Mouse (Mus musculus) kidney, adult 9 months (tissue): ENCODE data around the gene Thpo.

ENCODE experiments used
- DNase-seq: peaks from one replicate; pipeline ENCODE4 v3.0.0; 2022

The Thpo gene

DNA sequence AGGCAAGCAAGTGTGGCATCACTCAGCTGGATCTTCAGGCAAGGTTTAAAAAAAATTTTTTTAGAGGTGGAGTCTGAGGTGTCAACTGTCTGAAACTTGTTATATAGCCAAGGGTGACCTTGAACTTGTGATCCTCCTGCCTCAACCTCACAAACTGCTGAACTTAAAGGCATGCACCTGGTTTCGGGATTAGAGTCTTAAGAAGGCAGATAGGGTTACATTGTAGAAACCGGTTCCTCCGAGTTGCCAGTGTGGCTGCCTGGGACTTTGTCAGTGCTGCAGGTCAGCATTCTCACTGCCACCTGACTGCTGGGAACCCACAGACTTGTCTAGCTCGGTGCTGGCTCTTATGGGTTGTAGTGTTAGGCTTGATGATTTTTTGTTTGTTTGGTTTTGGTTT, 11.1 kb downstream of the Thpo start:
- no peak for DNase-seq

DNA sequence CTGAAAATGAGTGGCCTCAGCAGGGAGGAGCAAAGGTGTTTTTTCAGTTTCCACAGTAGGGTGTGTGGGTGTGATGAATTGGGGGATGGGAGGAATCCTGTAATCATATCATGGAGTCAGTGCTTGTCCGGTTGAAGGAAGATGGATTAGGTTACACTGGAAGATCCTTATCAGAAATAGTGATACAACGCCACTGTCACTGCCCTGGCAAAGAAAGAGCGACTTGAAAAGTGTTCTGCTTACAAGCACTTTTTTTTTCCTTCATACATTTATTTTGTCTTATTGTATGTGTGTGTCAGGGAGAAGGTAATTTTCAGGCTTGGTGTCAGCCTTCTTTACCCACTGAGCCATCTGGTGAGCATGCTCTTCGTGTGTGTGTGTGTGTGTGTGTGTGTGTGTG, 11.6 kb downstream of the Thpo start:
- no peak for DNase-seq

DNA sequence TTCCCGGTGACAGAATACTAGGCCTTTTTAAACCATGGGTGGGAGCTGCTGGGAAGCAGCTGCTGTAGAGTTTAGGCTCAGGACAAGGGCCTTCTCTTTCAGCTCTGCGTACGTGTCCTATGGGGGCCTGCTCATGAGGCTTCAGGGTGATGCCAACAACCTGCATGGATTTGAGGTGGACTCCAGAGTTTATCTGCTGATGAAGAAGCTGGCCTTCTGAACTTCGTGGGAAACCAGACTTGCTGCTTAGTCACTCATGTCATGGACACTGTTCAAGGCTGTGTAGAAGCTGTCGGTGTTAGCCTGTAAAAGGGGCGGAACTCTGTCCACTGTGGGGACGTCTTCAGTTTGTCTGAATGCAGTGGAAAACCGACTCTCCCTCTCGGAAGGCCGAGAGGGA, 12.5 kb downstream of the Thpo start:
- no peak for DNase-seq

DNA sequence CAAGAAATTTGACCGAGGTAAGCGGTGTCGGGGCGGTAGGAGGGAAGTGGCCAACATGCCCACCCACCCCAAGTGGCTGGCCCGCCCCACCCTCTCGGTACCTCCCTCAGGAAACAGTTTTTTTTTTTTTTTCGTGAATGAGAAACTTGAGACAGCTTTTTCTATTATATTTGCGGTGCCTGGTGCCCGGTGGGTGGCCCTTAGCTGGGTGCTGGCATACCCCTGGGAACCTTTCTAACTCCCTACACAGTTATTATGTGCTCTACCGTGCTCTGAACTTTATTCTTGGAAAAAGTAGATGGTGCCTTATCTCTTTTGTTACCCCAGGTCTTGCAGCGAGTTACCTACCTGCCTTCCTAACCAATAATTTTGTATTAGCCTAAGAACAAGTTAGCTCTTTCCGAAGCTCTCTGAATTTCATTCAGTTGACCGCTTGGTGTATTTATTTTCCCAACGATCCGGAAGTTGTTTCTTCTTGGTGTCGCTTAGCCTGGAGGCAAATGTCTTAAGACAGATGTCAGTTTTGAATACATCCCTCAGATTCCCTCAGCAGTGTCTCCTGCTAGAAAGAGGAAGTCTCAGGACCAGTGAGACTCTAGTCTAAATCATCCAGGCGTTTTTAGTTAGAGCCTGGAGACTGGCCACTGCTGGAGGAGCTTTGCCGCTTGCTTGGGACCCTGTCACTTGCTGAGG, 16.2 kb downstream of the Thpo start:
- no peak for DNase-seq

DNA sequence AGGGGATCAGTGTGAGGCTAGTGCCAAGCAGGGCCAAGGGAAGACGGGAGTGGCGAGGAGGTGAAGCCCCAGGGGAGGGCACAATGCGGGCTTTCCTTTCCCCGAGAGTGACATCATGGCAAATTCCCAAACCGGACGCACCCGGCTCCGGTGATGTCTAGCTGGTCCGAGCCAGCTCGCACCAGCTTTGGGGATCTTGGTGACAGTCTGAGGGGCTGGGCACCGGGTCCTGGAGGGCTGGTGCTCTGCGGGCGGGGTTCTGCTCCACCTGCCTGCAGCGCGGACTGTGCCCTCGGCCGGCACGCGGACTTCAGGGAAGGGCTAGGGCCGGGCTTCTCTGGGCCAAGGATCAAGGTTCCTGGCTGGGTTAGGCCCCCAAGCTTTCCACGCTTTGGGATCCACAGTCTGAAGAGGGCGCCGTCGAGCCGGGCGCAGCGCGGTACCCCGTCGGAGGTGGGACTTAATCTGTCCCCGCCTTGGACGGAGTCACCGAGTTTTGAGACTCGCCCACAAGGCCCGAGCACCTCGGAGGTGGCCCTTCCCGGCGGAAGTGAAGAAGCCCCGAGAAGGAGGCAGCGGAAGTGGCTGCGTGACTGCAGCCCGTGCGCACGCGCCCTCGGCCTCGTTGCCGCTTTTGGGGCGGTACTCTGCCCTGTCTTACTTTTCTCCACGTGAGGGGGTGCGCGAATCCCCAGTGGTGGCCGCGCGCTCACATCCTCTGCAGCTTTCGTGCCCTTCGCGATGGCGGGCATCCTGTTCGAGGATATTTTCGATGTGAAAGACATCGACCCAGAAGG, 16.9 kb downstream of the Thpo start, which contains the start of the genes Polr2h and Clcn2:
Gene Polr2h, plus strand, starts transcription at position 485 of the 797 bp plus-strand sequence.
Gene Clcn2, minus strand, starts transcription at position 566 of the 797 bp plus-strand sequence.
- peak; percentile 99 for DNase-seq

DNA sequence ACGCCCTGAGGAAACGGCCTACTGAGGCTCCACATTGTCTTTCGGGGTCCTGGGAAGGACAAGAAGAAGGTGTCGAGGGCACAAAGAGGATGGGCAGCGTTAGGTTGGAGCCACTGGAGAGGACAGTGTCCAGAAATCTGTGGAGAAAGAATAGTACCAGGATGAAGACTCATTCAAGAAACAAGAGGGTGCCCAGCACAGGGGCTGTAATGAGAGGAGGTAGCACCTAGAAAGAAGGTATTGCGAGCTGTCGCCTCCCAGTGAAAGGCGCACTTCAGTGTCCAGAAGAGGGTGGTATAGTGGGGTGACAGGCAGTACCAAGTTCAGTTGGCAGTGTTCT, 17.5 kb downstream of the Thpo start:
- DNase-seq, result no peak

DNA sequence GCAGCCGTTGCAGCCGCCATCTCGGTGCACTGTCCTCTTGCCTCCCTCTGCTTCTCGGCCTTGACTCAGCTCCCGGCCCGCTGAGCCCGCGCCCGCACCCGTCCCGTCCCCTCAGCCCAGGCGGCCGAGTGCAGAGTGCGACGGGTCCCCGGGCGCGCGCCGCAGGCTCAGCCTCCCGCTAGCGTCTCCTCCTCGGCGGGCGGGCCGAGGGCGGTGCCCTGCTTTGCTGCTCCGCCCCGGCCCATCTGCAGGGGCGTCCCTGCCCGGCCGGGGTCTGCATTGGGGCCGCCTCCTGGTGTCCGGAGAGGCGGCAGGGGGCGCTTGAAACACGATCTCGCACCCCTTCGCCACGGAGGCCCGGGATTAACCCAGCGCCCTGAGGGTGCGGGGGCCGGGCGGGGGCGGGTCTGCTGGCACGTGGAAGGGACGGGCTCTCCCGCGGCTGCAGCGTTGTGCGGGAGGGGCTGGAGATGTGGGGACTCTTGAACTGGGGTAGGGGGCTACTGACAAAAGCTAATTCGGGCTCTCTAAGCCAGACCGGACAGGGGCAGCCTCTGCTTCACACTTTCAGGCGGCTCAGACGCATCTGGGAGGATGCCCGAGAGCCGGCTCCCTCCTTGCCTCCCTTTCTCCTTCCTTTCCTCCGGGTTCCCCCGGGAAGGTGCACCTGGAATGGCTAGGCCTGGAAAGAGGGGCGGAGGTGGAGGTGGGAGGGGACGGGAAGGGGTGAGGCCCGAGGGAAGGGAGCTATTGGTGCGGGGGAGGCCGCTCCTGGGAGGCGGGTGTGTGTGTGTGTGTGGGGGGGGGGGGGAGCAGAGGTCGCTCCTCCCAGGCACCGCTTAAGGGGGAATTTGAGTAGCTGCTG, 18.1 kb downstream of the Thpo start:
- DNase-seq, result peak; percentile 84

DNA sequence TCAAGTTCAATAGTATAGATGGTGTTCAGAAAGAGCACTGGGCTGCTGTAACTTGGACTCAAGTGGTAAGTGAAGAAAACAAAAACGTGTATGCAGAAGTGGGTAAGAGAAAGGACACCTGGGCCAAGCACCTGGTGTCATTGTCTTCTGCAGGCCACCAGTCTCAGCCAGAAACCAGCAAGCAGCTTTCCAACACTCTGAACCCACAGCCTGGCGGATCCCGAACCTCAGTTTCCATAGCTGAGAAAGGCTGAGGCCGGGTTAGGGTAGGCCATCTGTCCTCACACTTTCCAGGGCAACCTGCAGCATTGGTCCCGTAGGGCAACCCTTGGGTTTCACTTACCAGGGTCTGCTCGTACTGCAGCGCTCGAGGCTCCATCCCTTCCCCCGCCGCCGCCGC, 18.7 kb downstream of the Thpo start:
- DNase-seq, result no peak

DNA sequence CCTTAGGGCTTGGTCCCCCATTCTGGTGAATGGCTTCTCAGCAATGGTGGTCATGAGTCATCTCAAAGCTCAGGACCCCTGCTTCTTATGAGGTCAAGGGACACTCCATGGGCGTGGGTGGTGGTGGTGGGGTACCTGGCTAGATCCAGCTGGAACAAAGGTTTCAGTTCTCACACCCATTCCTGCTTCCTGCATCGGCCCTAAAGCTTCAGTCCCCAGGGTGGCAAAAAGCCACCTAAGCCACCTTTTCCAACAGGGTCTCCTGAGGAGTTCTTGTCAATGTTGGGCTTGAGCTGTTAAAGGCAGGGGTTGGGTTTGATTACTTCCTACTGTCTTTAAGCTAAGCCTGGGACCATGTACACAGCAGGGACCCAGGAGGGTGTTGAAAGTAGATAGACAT, 19.1 kb downstream of the Thpo start:
- no peak for DNase-seq

DNA sequence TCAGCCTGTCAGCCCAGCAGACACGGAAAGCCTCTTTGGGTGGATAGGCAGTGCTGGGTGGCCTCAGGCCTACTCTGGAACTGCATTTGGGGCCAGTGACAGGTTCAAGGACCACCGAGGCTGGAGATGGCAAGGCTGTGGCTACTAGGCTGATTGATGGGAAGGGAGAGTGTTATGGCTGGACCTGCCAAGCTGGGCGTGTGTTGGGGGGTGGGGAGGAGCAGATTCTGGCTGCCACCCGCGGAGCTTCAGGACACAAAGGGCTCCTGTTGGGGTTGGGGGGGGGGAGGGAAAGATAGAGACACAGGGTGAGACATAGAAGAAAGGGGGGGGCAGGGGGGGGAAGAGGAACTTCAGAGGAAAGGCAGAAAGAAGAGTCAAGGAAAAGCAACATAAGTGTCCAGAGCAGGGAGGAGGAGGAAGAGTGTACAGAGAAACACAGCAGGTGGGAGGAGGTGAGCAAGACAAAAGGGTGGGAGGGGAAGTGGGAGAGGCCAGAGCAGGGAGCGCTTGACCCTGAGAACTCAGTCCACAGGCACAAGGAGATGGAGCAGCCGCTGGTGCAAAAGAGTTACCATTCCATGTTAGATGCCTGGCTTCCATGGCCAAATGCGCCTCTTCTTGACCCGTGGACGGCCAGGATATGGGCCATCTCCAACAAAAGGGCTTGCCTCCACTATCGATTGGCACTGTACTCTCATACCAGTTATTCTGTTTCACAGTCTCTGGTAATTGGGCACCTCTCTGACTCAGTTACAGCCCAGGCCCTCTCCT, 19.8 kb downstream of the Thpo start:
- DNase-seq, result no peak

DNA sequence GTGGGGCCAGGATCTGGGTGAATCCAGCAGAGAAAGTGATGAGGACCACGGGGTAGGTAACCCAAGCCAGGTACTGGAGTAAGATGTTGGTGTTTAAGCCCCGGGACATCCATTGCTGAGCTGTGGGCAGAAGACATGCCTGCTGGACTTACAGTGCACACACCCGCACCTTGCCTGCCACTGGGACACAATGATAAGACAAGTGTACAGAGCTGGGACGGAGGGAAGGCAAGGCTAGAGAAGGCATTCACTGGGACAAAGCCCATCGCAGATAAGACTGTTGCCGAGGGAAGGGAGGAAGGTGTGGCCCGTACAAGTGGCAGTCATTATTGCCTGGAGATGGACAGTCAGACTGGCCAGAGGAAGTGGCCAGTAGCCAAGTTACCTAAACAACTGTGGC, 21.4 kb downstream of the Thpo start:
- no peak for DNase-seq

DNA sequence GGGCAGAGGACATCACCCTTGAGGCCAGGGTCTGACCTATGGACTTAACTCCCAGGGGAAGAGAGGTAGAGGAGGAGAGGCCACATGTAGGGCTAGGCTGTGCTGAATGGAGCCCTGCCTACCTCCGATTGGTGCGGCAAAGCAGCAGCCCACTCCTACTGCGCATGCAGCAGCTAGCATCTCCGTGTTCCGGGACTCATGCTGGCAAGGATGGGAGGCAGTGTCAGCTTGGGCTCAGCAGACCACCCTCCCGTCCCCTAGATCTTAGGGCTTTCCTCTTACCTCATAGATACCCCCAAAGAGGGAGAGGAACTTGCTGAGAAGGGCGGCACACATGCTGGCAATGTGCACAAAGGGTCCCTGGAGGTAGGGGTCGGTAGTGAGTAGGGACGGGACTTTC, 22.1 kb downstream of the Thpo start:
- DNase-seq, result no peak

DNA sequence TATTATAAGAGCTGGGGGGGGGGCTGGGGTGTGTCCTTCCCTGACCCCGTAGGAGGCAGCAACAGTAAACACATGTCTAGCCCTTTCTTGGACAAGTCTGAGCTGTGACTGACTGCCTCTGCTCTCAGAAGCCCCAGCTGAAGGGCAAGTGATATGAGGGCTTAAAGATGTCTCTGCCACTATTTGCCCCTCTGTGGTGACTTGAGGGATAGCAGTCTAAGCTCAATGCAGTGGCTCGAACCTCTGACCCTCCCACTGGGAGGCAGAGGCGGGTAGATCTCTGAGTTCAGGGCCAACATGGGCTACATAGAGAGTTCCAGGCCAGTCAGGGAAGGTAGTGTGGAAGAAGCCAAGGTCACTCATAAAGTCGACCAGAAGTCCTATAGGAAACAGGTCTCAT, 23.5 kb downstream of the Thpo start:
- no peak for DNase-seq

DNA sequence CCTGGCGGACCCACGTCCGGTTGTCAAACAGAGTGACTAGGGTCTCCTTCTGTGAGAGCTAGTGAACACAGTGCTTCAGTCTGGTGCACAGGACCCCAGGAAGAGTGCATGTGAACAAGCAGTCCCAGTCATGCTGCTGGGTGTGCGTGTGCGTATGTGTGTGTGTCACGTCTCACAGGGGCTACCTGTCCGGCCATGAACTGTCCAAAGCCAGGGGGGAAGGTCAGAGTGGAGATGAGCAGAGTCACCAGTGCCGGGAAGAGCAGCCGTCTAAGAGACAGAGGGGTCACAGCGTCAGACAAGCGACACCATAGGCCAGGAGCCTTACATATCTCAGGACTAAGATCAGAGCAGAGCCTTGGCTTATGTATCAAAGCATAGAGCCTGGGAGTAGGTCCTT, 23.9 kb downstream of the Thpo start:
- DNase-seq, result no peak

DNA sequence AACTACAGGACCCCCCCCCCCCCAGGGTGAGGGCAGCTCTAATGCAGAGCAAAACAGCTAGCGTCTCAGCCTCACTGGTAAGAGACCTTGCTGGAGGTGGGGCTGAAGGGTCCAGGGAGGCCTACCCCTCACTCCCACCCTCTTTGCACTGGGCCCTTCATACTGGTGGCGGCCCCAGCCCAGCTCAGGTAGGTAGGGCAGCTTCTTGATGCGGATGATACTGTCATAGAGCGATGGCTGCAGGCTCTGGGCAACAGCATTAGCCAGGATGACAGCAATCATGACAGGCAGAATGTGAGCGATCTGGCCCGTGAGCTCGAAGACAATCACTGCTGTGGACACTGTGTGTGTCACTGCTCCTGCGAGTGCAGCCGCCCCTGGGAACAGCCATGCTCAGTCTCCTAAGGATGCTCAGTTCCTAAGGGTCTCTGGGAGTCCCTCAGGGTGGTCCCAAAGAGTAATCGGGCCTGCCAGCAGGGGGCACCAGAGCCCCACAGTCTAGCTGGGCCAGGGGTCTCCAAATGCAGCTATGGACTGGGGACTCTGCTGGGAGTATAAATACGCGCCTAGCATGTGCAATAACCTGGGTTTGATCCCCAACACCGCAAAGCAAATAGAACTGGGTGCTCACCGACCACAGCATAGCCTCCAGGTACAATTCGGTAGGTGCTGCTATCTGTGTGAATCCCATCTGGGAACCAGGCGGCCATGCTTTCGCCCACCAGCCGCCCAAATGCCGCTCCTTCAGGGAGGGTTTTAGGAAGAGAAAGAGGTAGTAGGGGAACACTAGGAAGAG, 25.2 kb downstream of the Thpo start:
- no peak for DNase-seq

DNA sequence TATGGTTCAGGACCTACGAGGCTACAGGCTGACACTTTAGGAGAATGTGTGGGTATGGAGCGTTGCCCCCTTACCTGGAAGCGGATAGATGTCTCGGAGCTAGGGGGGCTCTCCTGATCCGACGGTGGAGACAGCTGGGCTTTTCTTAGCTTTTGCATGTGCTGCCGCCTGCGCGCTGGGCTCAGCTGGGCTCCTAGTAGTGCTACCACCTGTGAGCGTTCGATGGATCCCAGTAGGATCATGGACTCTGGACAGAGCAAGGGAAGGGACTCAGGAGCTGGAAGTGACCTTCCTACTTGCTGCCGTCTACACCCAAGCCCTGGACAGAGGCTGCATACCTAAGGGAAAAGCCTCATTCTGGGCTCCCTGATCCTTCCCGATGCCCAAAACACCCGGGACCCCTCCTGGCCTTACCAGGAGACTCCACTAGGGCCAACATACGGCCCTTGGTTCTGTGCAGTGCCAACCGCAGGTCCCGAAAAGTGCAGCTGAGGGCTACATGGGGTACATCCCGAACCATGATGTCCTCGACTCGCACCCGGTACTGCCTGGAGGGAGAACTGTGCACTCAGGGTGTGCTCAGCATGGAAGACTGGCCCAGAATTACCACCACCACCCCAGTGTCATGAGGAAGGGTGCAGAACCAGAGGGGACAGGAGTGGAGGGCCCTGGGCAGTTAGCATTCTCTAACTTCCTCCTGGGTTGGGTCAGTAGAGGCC, 25.9 kb downstream of the Thpo start:
- no peak for DNase-seq

DNA sequence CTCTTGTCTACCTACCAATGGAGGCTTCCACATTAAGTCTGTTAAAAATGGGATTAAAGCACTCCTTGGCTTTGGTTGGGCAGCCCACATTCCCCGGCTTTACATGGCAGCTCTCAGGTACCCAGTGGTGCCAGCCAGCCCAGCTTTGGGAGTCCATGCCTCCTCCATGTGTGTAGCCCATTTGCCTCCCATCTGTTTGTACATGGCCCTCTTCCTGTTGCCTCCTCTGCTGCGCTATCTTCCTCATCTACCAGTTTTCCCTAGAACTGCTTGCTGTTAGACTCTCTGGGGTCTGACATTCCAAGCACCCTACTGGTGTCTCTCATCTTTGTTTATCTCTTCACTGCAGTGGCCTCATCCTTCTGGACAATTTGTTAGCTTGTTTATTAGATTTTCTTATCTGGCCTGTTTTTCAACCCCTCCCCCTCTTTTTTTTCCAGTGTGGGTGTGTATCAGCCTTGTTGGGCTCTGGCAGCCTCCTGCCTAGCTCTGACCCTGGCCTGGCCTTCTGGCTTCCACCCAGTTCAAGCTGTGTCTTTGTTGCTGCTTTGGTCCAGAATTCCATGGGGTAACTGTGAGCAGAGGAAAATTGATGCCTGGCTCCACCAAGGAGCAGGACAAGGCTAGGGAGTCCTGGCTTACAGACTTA, 27.8 kb downstream of the Thpo start:
- no peak for DNase-seq

DNA sequence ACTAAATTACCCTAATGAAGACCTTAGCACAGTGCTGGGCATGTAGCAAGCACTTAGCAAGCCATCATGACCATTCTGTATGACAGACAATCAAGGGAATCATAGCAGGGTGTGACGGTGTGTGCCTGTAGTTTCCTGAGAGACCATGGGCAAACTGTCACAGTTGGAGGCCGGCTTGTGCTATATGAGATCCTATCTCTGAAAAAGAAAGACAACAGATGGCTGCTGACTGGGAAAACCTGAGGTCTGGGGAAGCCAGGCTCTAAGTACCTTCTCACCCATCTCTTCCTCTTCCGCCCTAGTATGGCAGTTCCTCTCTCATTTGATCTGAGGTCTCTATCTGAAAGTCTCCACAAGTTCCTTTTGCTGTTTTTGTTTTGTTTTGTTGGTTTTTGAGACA, 28.5 kb downstream of the Thpo start:
- no peak for DNase-seq

DNA sequence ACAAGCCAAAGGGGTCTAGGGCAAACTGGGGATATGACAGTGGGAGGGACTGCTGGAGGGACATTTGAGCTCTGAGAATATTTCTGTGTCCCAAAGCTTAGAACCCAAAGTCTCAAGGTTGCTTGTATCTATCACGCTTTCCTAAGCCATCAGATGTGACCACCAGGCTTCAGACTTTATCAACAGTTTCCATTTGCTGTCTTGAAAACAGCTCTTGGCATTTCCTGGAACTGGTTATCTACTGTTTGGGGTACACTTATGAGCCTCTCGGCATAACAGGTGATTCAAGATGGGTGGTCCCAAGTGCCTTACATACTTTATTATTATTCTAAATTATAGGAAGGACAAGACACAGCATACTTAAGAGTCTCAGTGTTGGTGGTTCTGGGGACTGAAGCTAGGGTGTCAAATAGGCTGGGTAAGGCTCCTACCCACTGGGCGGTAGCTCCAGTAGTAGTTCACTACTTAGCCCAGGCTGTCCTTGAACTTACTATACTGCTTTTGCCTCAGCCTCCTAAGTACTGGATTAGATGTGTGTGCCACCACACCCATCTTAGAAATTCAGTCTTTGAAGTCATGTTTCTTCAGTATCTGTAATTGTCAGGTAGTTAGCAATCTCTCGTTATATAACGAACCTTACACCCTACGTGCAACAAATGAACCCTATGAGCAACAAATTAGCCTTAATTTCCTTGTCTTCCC, 30.5 kb downstream of the Thpo start:
- DNase-seq, result no peak

DNA sequence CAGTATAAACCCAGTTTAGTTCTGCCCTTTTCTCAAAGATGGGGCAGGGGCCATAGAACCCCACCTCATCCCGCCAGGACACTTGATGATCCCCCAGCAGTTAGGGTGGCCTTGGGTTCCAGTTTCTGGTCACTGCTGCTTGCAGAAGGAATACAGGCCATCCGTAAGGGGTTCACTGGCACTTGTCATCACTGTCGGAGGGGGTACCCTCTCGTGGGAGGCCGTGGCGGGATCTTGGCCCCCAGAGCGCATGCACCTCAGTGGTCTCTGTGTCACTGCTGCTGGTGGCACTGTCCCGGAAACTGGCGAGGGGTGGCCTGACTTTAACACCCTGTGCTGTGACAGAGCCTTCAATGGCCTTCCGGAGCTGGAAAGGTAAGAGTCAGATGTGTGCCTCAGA, 31.2 kb downstream of the Thpo start:
- DNase-seq, result no peak
